In the genomic region with DNA sequence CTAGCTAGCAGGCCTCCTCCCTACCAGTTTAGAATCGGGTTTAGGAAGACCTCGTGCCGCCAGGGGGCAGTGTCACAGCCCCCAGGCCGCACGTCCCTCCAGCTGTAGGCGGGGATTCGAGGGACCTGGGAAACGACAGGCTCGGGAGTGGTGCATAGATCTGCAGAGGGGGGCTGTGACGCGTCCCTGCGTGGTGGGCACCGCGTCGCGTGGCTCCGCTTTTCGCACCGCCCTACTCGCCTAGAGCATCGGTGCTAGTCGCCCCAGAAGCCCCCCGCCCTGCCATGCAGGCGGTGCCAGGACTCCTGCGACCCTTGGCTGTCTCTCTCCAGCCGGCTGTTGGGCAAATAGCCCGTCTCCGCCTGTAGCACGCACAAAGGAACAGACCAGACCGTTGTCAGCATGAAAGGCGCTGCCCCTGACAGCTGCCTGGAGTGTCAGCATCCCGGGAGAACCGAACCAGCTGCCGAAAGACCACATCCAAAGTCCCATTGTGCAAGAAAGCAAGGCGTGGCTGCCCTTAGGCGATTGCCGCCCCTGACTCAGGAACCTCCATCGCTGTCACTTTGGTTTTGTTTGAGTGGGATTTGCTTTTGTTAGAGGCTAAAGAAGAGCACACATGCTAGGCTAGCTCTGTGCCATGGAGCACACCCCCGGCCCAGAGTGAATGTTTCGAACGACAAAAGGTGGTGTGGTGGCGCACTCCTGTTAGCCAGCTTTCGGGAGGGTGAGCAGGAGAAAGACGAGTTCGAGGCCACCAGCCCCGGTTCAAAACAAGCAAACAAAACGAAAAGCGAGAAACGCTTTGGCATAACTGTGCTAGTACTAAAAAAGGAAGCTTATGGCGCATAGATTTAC, we compare ENCODE assay signal across 8 mouse cellular contexts. TPM values are rescaled to one million over a fixed set of nuclear protein-coding genes. Genes with fewer than 3 reads are reported as not detected.
DNase-seq lines count a peak whose midpoint lies in the region; ATAC-seq lines count a peak whose summit lies in the region.

No protein-coding gene starts in this region.

- H3K4me2 ChIP-seq in intestine, embryonic 14.5 days (ENCODE audit: low read length): peak overlapping the region; percentile 87

- peak; percentile 71 to 76 for DNase-seq in adrenal gland, adult 18-20 months (ENCODE audit: low spot score in 2 of 2)
- peak; percentile 95 for DNase-seq in embryo, embryonic 10 days (ENCODE audit: low spot score)
- DNase-seq in gastrocnemius, postnatal 25 days: peak; percentile 89
- DNase-seq in intestine, embryonic 14.5 days (ENCODE audit: low spot score): peak; percentile 89
- peak; percentile 92 to 97 for DNase-seq in left cerebral cortex, postnatal 14 days (ENCODE audit: low spot score in 2 of 2)
- DNase-seq in right cerebral cortex, postnatal 14 days: peak; percentile 92
- DNase-seq in urinary bladder, postnatal 25 days (ENCODE audit: low spot score): peak; percentile 74

- ATAC-seq in intestine, embryonic 14.5 days (replicated peaks; ENCODE audit: low FRiP score, low TSS enrichment, low read depth): peak; percentile 89
- ATAC-seq in megakaryocyte-erythroid progenitor cell, adult 5-6 weeks (replicated peaks; ENCODE audit: low FRiP score, low TSS enrichment, poor library complexity, severe bottlenecking): peak; percentile 89

- H3K4me1 ChIP-seq in intestine, embryonic 14.5 days (replicated peaks; ENCODE audit: control insufficient read depth, insufficient read depth, low read length): peaks cover 11% of the 10 kb centered on the region

- WGBS in intestine, embryonic 14.5 days: 1% methylated on average over 50 of the region's 50 CpGs

- no peak overlapping the region for H3K27ac ChIP-seq in intestine, embryonic 14.5 days (ENCODE audit: low read depth)

- no peaks in the 10 kb centered on the region for H3K9me3 ChIP-seq in intestine, embryonic 14.5 days (ENCODE audit: control insufficient read depth, low read length)

- H3K36me3 ChIP-seq in intestine, embryonic 14.5 days (ENCODE audit: control insufficient read depth, insufficient read depth, low read length): no peaks in the 10 kb centered on the region

- peak overlapping the region; percentile 42 for H3K4me3 ChIP-seq in intestine, embryonic 14.5 days (ENCODE audit: low read depth, low read length)

- intact Hi-C loops in left cerebral cortex, postnatal 14 days (cut with DNase I): no loop called here

- peaks cover 46% of the 10 kb centered on the region for H3K27me3 ChIP-seq in intestine, embryonic 14.5 days (replicated peaks; ENCODE audit: control insufficient read depth, insufficient read depth, low read length)

- peak overlapping the region; percentile 22; the same call in 1 of the 2 replicates for H3K9ac ChIP-seq in intestine, embryonic 14.5 days (ENCODE audit: low read length)

RNA-seq across cellular contexts. Expression of gene Pigz, which starts 0.6 kb away (rescaled TPM):
- under 1 TPM; 0.36 to 0.77 TPM for total RNA-seq in adrenal gland, adult 18-20 months (2021)
- total RNA-seq in gastrocnemius, postnatal 25 days (2021): 1 to 10 TPM in 1 of 2 experiments, under 1 TPM in 1; 0.87 to 2.3 TPM
- polyA plus RNA-seq in intestine, embryonic 14.5 days (2014; fragmentation: Nextera tagmentation; extraction: Ambion mirVana): 0.57 and 0.66 TPM in 2 replicates
- 10 to 100 TPM; 14.6 to 20.9 TPM for total RNA-seq in left cerebral cortex, postnatal 14 days (2021)
- total RNA-seq in megakaryocyte-erythroid progenitor cell, adult 5-6 weeks (2014; fragmentation: Nextera tagmentation): not detected in 2 replicates
- not detected in 2 replicates for total RNA-seq in megakaryocyte-erythroid progenitor cell, adult 5-6 weeks (2017)

RNA-seq across cellular contexts. Expression of gene 0610012G03Rik, which starts 15.2 kb away (rescaled TPM):
- 10 to 100 TPM; 41.8 to 55.2 TPM for total RNA-seq in adrenal gland, adult 18-20 months (2021)
- 10 to 100 TPM; 51.0 to 53.6 TPM for total RNA-seq in gastrocnemius, postnatal 25 days (2021)
- 111 and 117 TPM in 2 replicates for polyA plus RNA-seq in intestine, embryonic 14.5 days (2014; fragmentation: Nextera tagmentation; extraction: Ambion mirVana)
- total RNA-seq in left cerebral cortex, postnatal 14 days (2021): 10 to 100 TPM; 50.7 to 56.1 TPM
- total RNA-seq in megakaryocyte-erythroid progenitor cell, adult 5-6 weeks (2014; fragmentation: Nextera tagmentation): 35.2 and 39.0 TPM in 2 replicates
- 8.3 and 14.3 TPM in 2 replicates for total RNA-seq in megakaryocyte-erythroid progenitor cell, adult 5-6 weeks (2017)

RNA-seq across cellular contexts. Expression of gene Ncbp2, which starts 15.2 kb away (rescaled TPM):
- 10 to 100 TPM; 55.4 to 56.1 TPM for total RNA-seq in adrenal gland, adult 18-20 months (2021)
- 10 to 100 TPM; 14.5 to 15.3 TPM for total RNA-seq in gastrocnemius, postnatal 25 days (2021)
- 90.5 and 106 TPM in 2 replicates for polyA plus RNA-seq in intestine, embryonic 14.5 days (2014; fragmentation: Nextera tagmentation; extraction: Ambion mirVana)
- 10 to 100 TPM; 47.8 to 49.5 TPM for total RNA-seq in left cerebral cortex, postnatal 14 days (2021)
- total RNA-seq in megakaryocyte-erythroid progenitor cell, adult 5-6 weeks (2014; fragmentation: Nextera tagmentation): 47.7 and 57.6 TPM in 2 replicates
- total RNA-seq in megakaryocyte-erythroid progenitor cell, adult 5-6 weeks (2017): 56.6 and 59.0 TPM in 2 replicates

RNA-seq across cellular contexts. Expression of gene Meltf, which starts 54.5 kb away (rescaled TPM):
- not detected for total RNA-seq in adrenal gland, adult 18-20 months (2021)
- total RNA-seq in gastrocnemius, postnatal 25 days (2021): not detected
- 0.12 and 0.16 TPM in 2 replicates for polyA plus RNA-seq in intestine, embryonic 14.5 days (2014; fragmentation: Nextera tagmentation; extraction: Ambion mirVana)
- under 1 TPM; 0.40 to 0.46 TPM for total RNA-seq in left cerebral cortex, postnatal 14 days (2021)
- not detected in 2 replicates for total RNA-seq in megakaryocyte-erythroid progenitor cell, adult 5-6 weeks (2014; fragmentation: Nextera tagmentation)
- not detected in 2 replicates for total RNA-seq in megakaryocyte-erythroid progenitor cell, adult 5-6 weeks (2017)

Comparison
In these comparisons a context has a peak if more than half of its experiments do, and no peak if none do; other contexts are left out.
1. RNA of gene Pigz, which starts 0.6 kb away (total RNA-seq): 14.6 to 20.9 TPM in left cerebral cortex, postnatal 14 days; 0.87 to 2.3 TPM in gastrocnemius, postnatal 25 days, 0.36 to 0.77 TPM in adrenal gland, adult 18-20 months and not detected in megakaryocyte-erythroid progenitor cell, adult 5-6 weeks; every median in the first group is over 4 times any median in the second.
2. Peak in every context shown above with its lines, with median percentiles within 50 percentile points of each other: DNase-seq.